Mouse (Mus musculus) forebrain, embryonic 12.5 days (tissue): ENCODE measurements around the gene Rnf151. TPM values are rescaled to one million over a fixed set of nuclear protein-coding genes. Genes with fewer than 3 reads are reported as not detected.

ENCODE experiments used
- ATAC-seq: fragments of 200-750 bp; cut with Nextera tagmentation; 2 replicates; pipeline ENCODE4 v1.8.0; 2017; ENCODE audit warnings: moderate TSS enrichment; ENCODE audit not compliant: low FRiP score
- H3K27ac ChIP-seq: fragments of 300-500 bp; sonication (generic); 2 replicates; pipeline ENCODE4 v1.5.1; 2016; ENCODE audit warnings: mild to moderate bottlenecking
- H3K27me3 ChIP-seq: fragments of 300-500 bp; sonication (generic); 2 replicates; pipeline ENCODE4 v1.6.1; 2016; ENCODE audit warnings: mild to moderate bottlenecking
- H3K36me3 ChIP-seq: fragments of 300-500 bp; sonication (generic); replicated peaks from 2 replicates; pipeline ENCODE4 v1.6.1; 2016; ENCODE audit warnings: mild to moderate bottlenecking
- H3K4me1 ChIP-seq: fragments of 300-500 bp; sonication (generic); 2 replicates; pipeline ENCODE4 v1.6.1; 2016
- H3K4me2 ChIP-seq: fragments of 300-500 bp; sonication (generic); 2 replicates; pipeline ENCODE4 v1.6.1; 2016; ENCODE audit warnings: mild to moderate bottlenecking, moderate library complexity
- H3K4me3 ChIP-seq: fragments of 300-500 bp; sonication (generic); replicated peaks from 2 replicates; pipeline ENCODE4 v1.5.1; 2016; ENCODE audit warnings: mild to moderate bottlenecking
- H3K9ac ChIP-seq: fragments of 300-500 bp; sonication (generic); 2 replicates; pipeline ENCODE4 v1.6.1; 2016; ENCODE audit warnings: mild to moderate bottlenecking
- H3K9me3 ChIP-seq: fragments of 300-500 bp; sonication (generic); 2 replicates; pipeline ENCODE4 v1.6.1; 2016
- WGBS: fragments of 180-500 bp; shearing (Covaris S2); methylation state at CpG from one replicate; pipeline ENCODE4 v1.1.7; 2016; 5-methylcytosine and 5-hydroxymethylcytosine counted together
- polyA plus RNA-seq: library from polyadenylated mRNA; unstranded; fragments of >200 nt; fragmentation: Nextera tagmentation; extraction: Ambion mirVana; gene quantifications from 2 replicates; pipeline ENCODE4 v1.2.1, GENCODE M21; 2016

Rnf151 gene
- polyA plus RNA-seq, 1 experiment from 2014 or later = not detected

- Histone ChIP-seq H3K9ac (no peak overlapping the region), H3K36me3 (peaks cover 15% of the 10 kb centered on the region), H3K4me3 (no peak overlapping the region), H3K4me2 (no peak overlapping the region), H3K4me1 (peaks cover 47% of the 10 kb centered on the region), H3K9me3 (no peaks in the 10 kb centered on the region), H3K27ac (no peak overlapping the region), H3K27me3 (peaks cover 38% of the 10 kb centered on the region)
- ATAC-seq = no peak
- 85% methylated on average over 5 of the region's 5 CpGs for WGBS
Observed at GRCm38 (mm10) chr17:24692385-24692784, 25.5 kb downstream of the Rnf151 start.

- H3K27me3 ChIP-seq = peaks cover 52% of the 10 kb centered on the region
- peak; percentile 59 for ATAC-seq
- H3K9me3 ChIP-seq = no peaks in the 10 kb centered on the region
- peaks cover 35% of the 10 kb centered on the region for H3K4me1 ChIP-seq
- peak within 1 kb of the TSS; percentile 86 for H3K4me2 ChIP-seq
- peak within 1 kb of the TSS; percentile 47; the same call in 1 of the 2 replicates for H3K27ac ChIP-seq
- WGBS = 1% methylated on average over 53 of the region's 55 CpGs
- peak within 1 kb of the TSS; percentile 77 for H3K9ac ChIP-seq
- peaks cover 15% of the 10 kb centered on the region for H3K36me3 ChIP-seq
- H3K4me3 ChIP-seq = peak within 1 kb of the TSS; percentile 64
Observed at GRCm38 (mm10) chr17:24689251-24690081, 28.4 kb downstream of the Rnf151 start, which contains the start of gene Syngr3. Gene Syngr3, minus strand, starts transcription at chr17:24689955.

GRCm38 (mm10) chr17:24687599-24687998 is 30.3 kb downstream of the Rnf151 start:
- H3K4me3 ChIP-seq = peak overlapping the region; percentile 30
- no peak for ATAC-seq
- H3K9me3 ChIP-seq = no peaks in the 10 kb centered on the region
- H3K36me3 ChIP-seq = peaks cover 7% of the 10 kb centered on the region
- no peak overlapping the region for H3K27ac ChIP-seq
- peak overlapping the region; percentile 52 for H3K4me2 ChIP-seq
- peaks cover 52% of the 10 kb centered on the region for H3K27me3 ChIP-seq
- H3K9ac ChIP-seq = no peak overlapping the region; the same call in 1 of the 2 replicates
- H3K4me1 ChIP-seq = peaks cover 33% of the 10 kb centered on the region
- 19% methylated on average over 23 of the region's 23 CpGs for WGBS

GRCm38 (mm10) chr17:24687146-24687595 is 30.7 kb downstream of the Rnf151 start:
- H3K27me3 ChIP-seq = peaks cover 52% of the 10 kb centered on the region
- peak overlapping the region; percentile 30 for H3K4me3 ChIP-seq
- peaks cover 7% of the 10 kb centered on the region for H3K36me3 ChIP-seq
- H3K4me1 ChIP-seq = peaks cover 33% of the 10 kb centered on the region
- H3K9me3 ChIP-seq = no peaks in the 10 kb centered on the region
- no peak for ATAC-seq
- H3K9ac ChIP-seq = no peak overlapping the region; the same call in 1 of the 2 replicates
- H3K4me2 ChIP-seq = peak overlapping the region; percentile 52
- H3K27ac ChIP-seq = no peak overlapping the region
- 3% methylated on average over 25 of the region's 25 CpGs for WGBS

- Histone ChIP-seq H3K9ac (no peak overlapping the region), H3K27ac (no peak overlapping the region), H3K4me2 (peak overlapping the region; percentile 27; the same call in 1 of the 2 replicates), H3K4me3 (no peak overlapping the region), H3K27me3 (peaks cover 52% of the 10 kb centered on the region), H3K9me3 (no peaks in the 10 kb centered on the region), H3K4me1 (peaks cover 33% of the 10 kb centered on the region), H3K36me3 (peaks cover 11% of the 10 kb centered on the region)
- ATAC-seq = no peak
- 23% methylated on average over 16 of the region's 16 CpGs for WGBS
Observed at GRCm38 (mm10) chr17:24686514-24686913, 31.3 kb downstream of the Rnf151 start.

GRCm38 (mm10) chr17:24677500-24678080 is 40.3 kb downstream of the Rnf151 start:
- no peaks in the 10 kb centered on the region for H3K27me3 ChIP-seq
- peaks cover 6% of the 10 kb centered on the region; the same call in 1 of the 2 replicates for H3K4me1 ChIP-seq
- H3K36me3 ChIP-seq = peaks cover 62% of the 10 kb centered on the region
- no peak overlapping the region for H3K27ac ChIP-seq
- H3K4me2 ChIP-seq = no peak overlapping the region
- WGBS = 94% methylated on average over 24 of the region's 24 CpGs
- H3K9ac ChIP-seq = no peak overlapping the region
- no peak for ATAC-seq
- no peak overlapping the region for H3K4me3 ChIP-seq
- H3K9me3 ChIP-seq = no peaks in the 10 kb centered on the region

GRCm38 (mm10) chr17:24676877-24677276 is 41.0 kb downstream of the Rnf151 start:
- Histone ChIP-seq H3K36me3 (peaks cover 55% of the 10 kb centered on the region), H3K27me3 (no peaks in the 10 kb centered on the region), H3K9ac (no peak overlapping the region), H3K9me3 (no peaks in the 10 kb centered on the region), H3K4me1 (peaks cover 13% of the 10 kb centered on the region), H3K27ac (no peak overlapping the region), H3K4me2 (no peak overlapping the region), H3K4me3 (no peak overlapping the region)
- ATAC-seq = no peak
- WGBS = 94% methylated on average over 5 of the region's 5 CpGs

GRCm38 (mm10) chr17:24676187-24676586 is 41.7 kb downstream of the Rnf151 start:
- H3K4me1 ChIP-seq = peaks cover 20% of the 10 kb centered on the region
- no peaks in the 10 kb centered on the region for H3K27me3 ChIP-seq
- H3K4me3 ChIP-seq = no peak overlapping the region
- H3K27ac ChIP-seq = no peak overlapping the region
- H3K4me2 ChIP-seq = no peak overlapping the region
- H3K36me3 ChIP-seq = peaks cover 48% of the 10 kb centered on the region
- H3K9ac ChIP-seq = no peak overlapping the region
- H3K9me3 ChIP-seq = no peaks in the 10 kb centered on the region
- WGBS = 51% methylated on average over 2 of the region's 2 CpGs
- ATAC-seq = peak; percentile 44; the same call in 1 of the 2 replicates

- Histone ChIP-seq H3K27me3 (no peaks in the 10 kb centered on the region), H3K4me3 (no peak overlapping the region), H3K9me3 (no peaks in the 10 kb centered on the region), H3K4me1 (peaks cover 33% of the 10 kb centered on the region), H3K27ac (no peak overlapping the region), H3K4me2 (no peak overlapping the region), H3K36me3 (peaks cover 29% of the 10 kb centered on the region), H3K9ac (0 out of 2 replicates have a peak overlapping the region, but pooled peaks have one; percentile 2)
- no peak for ATAC-seq
- 93% methylated on average over 7 of the region's 7 CpGs for WGBS
Observed at GRCm38 (mm10) chr17:24674277-24674676, 43.6 kb downstream of the Rnf151 start.

- ATAC-seq = no peak
- Histone ChIP-seq H3K27ac (no peak overlapping the region), H3K27me3 (no peaks in the 10 kb centered on the region), H3K4me1 (peaks cover 38% of the 10 kb centered on the region), H3K4me2 (no peak overlapping the region), H3K9me3 (no peaks in the 10 kb centered on the region), H3K4me3 (no peak overlapping the region), H3K9ac (0 out of 2 replicates have a peak overlapping the region, but pooled peaks have one; percentile 13), H3K36me3 (peaks cover 7% of the 10 kb centered on the region)
- WGBS = 36% methylated on average over 5 of the region's 5 CpGs
Observed at GRCm38 (mm10) chr17:24672141-24672540, 45.7 kb downstream of the Rnf151 start.

GRCm38 (mm10) chr17:24671346-24671745 is 46.5 kb downstream of the Rnf151 start:
- H3K4me1 ChIP-seq = peaks cover 38% of the 10 kb centered on the region
- H3K9ac ChIP-seq = peak overlapping the region; percentile 99
- H3K27me3 ChIP-seq = no peaks in the 10 kb centered on the region
- 78% methylated on average over 5 of the region's 5 CpGs for WGBS
- ATAC-seq = no peak
- H3K4me3 ChIP-seq = 0 out of 2 replicates have a peak overlapping the region, but pooled peaks have one; percentile 99
- H3K36me3 ChIP-seq = no peaks in the 10 kb centered on the region; the same call in 1 of the 2 replicates
- H3K9me3 ChIP-seq = no peaks in the 10 kb centered on the region
- H3K27ac ChIP-seq = no peak overlapping the region
- H3K4me2 ChIP-seq = peak overlapping the region; percentile 86

GRCm38 (mm10) chr17:24670246-24670844 is 47.5 kb downstream of the Rnf151 start:
- H3K27ac ChIP-seq = peak overlapping the region; percentile 85; the same call in 1 of the 2 replicates
- no peaks in the 10 kb centered on the region; the same call in 1 of the 2 replicates for H3K36me3 ChIP-seq
- peak overlapping the region; percentile 86 for H3K4me2 ChIP-seq
- H3K9ac ChIP-seq = peak overlapping the region; percentile 99
- no peak for ATAC-seq
- WGBS = 15% methylated on average over 8 of the region's 8 CpGs
- no peaks in the 10 kb centered on the region for H3K9me3 ChIP-seq
- H3K4me1 ChIP-seq = peaks cover 38% of the 10 kb centered on the region
- H3K27me3 ChIP-seq = peaks cover 4% of the 10 kb centered on the region; the same call in 1 of the 2 replicates
- H3K4me3 ChIP-seq = peak overlapping the region; percentile 99
